Mouse (Mus musculus) intestine, embryonic 16.5 days (tissue): ENCODE data around the gene Immp2l. TPM values are rescaled to one million over a fixed set of nuclear protein-coding genes. Genes with fewer than 3 reads are reported as not detected.

Experiments used
- ATAC-seq: fragments of 200-750 bp; cut with Nextera tagmentation; 2 replicates; pipeline ENCODE4 v1.8.0; 2017; ENCODE audit warnings: moderate TSS enrichment, moderate library complexity
- H3K27ac ChIP-seq: fragments of 300-500 bp; sonication (generic); 2 replicates; pipeline ENCODE4 v1.5.1; 2014; ENCODE audit warnings: mild to moderate bottlenecking, low read length
- H3K27me3 ChIP-seq: fragments of 300-500 bp; sonication (generic); replicated peaks from 2 replicates; pipeline ENCODE4 v1.6.1; 2014; ENCODE audit warnings: low read length, control low read depth, mixed read lengths; ENCODE audit not compliant: control insufficient read depth, insufficient read depth
- H3K36me3 ChIP-seq: fragments of 300-500 bp; sonication (generic); 2 replicates; pipeline ENCODE4 v1.6.1; 2014; ENCODE audit warnings: low read length, control low read depth; ENCODE audit not compliant: control insufficient read depth, insufficient read depth
- H3K4me1 ChIP-seq: fragments of 300-500 bp; sonication (generic); 2 replicates; pipeline ENCODE4 v1.6.1; 2014; ENCODE audit warnings: low read length, control low read depth, mixed read lengths; ENCODE audit not compliant: control insufficient read depth, insufficient read depth
- H3K4me2 ChIP-seq: fragments of 300-500 bp; sonication (generic); 2 replicates; pipeline ENCODE4 v1.6.1; 2014; ENCODE audit warnings: low read depth, low read length, control low read depth
- H3K4me3 ChIP-seq: fragments of 300-500 bp; sonication (generic); 2 replicates; pipeline ENCODE4 v1.5.1; 2014; ENCODE audit warnings: mild to moderate bottlenecking, low read length
- H3K9ac ChIP-seq: fragments of 300-500 bp; sonication (generic); 2 replicates; pipeline ENCODE4 v1.6.1; 2014; ENCODE audit warnings: low read depth, low read length
- H3K9me3 ChIP-seq: fragments of 300-500 bp; sonication (generic); 2 replicates; pipeline ENCODE4 v1.6.1; 2016; ENCODE audit warnings: low read length, control low read depth; ENCODE audit not compliant: control insufficient read depth
- WGBS: fragments of 180-500 bp; shearing (Covaris S2); extraction: QIAGEN DNeasy Blood & Tissue Kit; methylation state at CpG from one replicate; pipeline ENCODE4 v1.1.7; 2014; 5-methylcytosine and 5-hydroxymethylcytosine counted together
- polyA plus RNA-seq: library from polyadenylated mRNA; unstranded; fragments of >200 nt; fragmentation: Nextera tagmentation; extraction: Ambion mirVana; gene quantifications from 2 replicates; pipeline ENCODE4 v1.2.1, GENCODE M21; 2015

The Immp2l gene
- polyA plus RNA-seq, 1 experiment from 2014 or later: 36.8 TPM

GRCm38 (mm10) chr12:41084370-41085089 is 60.6 kb downstream of the Immp2l start:
- H3K27me3 ChIP-seq: no peaks in the 10 kb centered on the region
- 63% methylated on average over 2 of the region's 2 CpGs for WGBS
- no peak overlapping the region for H3K4me2 ChIP-seq
- no peak overlapping the region for H3K9ac ChIP-seq
- ATAC-seq: peak; percentile 73
- peaks cover 6% of the 10 kb centered on the region; the same call in 1 of the 2 replicates for H3K4me1 ChIP-seq
- H3K27ac ChIP-seq: peak overlapping the region; percentile 71
- no peaks in the 10 kb centered on the region for H3K9me3 ChIP-seq
- H3K4me3 ChIP-seq: no peak overlapping the region
- 0 out of 2 replicates have a peak, but pooled peaks cover 3% of the 10 kb centered on the region for H3K36me3 ChIP-seq

GRCm38 (mm10) chr12:41089931-41090366 is 66.1 kb downstream of the Immp2l start:
- Histone ChIP-seq H3K36me3 (no peaks in the 10 kb centered on the region), H3K27me3 (no peaks in the 10 kb centered on the region), H3K4me3 (no peak overlapping the region), H3K27ac (no peak overlapping the region), H3K9ac (no peak overlapping the region), H3K4me1 (no peaks in the 10 kb centered on the region; the same call in 1 of the 2 replicates), H3K9me3 (no peaks in the 10 kb centered on the region), H3K4me2 (no peak overlapping the region)
- WGBS: 74% methylated on average over 5 of the region's 5 CpGs
- ATAC-seq: peak; percentile 82

- Histone ChIP-seq H3K9me3 (no peaks in the 10 kb centered on the region), H3K4me1 (no peaks in the 10 kb centered on the region; the same call in 1 of the 2 replicates), H3K36me3 (no peaks in the 10 kb centered on the region), H3K27ac (no peak overlapping the region), H3K4me3 (no peak overlapping the region), H3K4me2 (no peak overlapping the region), H3K9ac (no peak overlapping the region), H3K27me3 (no peaks in the 10 kb centered on the region)
- WGBS: 81% methylated on average over 2 of the region's 2 CpGs
- ATAC-seq: no peak
Observed at GRCm38 (mm10) chr12:41090771-41091170, 66.9 kb downstream of the Immp2l start.

DNA sequence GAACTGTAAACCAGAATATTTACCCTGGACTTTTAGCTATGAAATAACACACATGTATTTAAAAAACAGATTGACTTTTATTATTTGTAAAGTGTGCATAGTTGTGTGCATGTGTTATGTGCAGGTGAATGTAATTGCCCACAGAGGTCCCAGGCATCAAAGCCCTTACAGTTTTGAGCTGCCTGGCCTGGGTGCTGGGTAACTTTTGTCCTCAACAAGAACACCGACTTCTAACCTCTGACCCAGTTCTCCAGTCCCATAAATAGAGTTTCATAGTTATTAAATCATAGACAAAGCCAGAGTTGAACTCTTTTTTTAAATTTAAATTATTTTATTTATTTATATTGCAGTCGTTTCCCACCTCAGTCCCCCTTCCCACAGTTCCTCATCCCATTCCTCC is 67.4 kb downstream of the Immp2l start:
- H3K9me3 ChIP-seq: no peaks in the 10 kb centered on the region
- H3K27me3 ChIP-seq: no peaks in the 10 kb centered on the region
- H3K27ac ChIP-seq: no peak overlapping the region
- H3K4me3 ChIP-seq: no peak overlapping the region
- no peak overlapping the region for H3K9ac ChIP-seq
- ATAC-seq: no peak
- no peaks in the 10 kb centered on the region for H3K4me1 ChIP-seq
- H3K36me3 ChIP-seq: no peaks in the 10 kb centered on the region
- WGBS: 68% methylated on average over 2 of the region's 2 CpGs
- no peak overlapping the region for H3K4me2 ChIP-seq

- Histone ChIP-seq H3K9me3 (no peaks in the 10 kb centered on the region), H3K9ac (no peak overlapping the region), H3K36me3 (no peaks in the 10 kb centered on the region), H3K27me3 (no peaks in the 10 kb centered on the region), H3K27ac (no peak overlapping the region), H3K4me1 (no peaks in the 10 kb centered on the region), H3K4me3 (no peak overlapping the region), H3K4me2 (no peak overlapping the region)
- no peak for ATAC-seq
- WGBS: 47% methylated on average over 4 of the region's 4 CpGs
Observed at GRCm38 (mm10) chr12:41096045-41096444, 72.2 kb downstream of the Immp2l start.

DNA sequence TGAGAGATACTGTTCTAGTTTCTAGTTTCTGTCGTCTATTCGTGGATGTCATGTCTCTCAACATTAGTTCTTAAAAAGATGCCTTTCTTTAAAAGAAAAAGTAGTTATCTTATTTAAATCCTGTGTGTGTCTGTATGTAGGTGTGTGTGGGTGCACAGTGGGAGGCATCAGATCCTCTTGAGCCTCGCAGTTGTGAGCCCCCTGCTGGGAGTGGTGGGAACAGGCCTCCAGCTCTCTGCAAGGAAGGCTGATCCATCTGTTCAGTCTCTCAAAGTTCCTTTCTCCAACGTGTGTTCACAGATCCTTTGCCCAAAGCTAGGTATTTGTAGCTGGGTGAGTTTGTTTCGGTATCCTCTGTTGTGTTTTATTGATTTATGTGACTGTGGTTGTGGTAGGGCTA is 73.5 kb downstream of the Immp2l start:
- Histone ChIP-seq H3K4me1 (no peaks in the 10 kb centered on the region), H3K27ac (no peak overlapping the region), H3K9me3 (no peaks in the 10 kb centered on the region), H3K9ac (no peak overlapping the region), H3K4me2 (no peak overlapping the region), H3K4me3 (no peak overlapping the region), H3K27me3 (no peaks in the 10 kb centered on the region), H3K36me3 (no peaks in the 10 kb centered on the region)
- peak; percentile 66; the same call in 1 of the 2 replicates for ATAC-seq
- 48% methylated on average over 5 of the region's 5 CpGs for WGBS

- Histone ChIP-seq H3K4me3 (no peak overlapping the region), H3K4me2 (no peak overlapping the region), H3K27me3 (no peaks in the 10 kb centered on the region), H3K36me3 (no peaks in the 10 kb centered on the region), H3K4me1 (no peaks in the 10 kb centered on the region), H3K9me3 (no peaks in the 10 kb centered on the region), H3K27ac (no peak overlapping the region), H3K9ac (no peak overlapping the region)
- 51% methylated on average over 2 of the region's 2 CpGs for WGBS
- ATAC-seq: no peak
Observed at GRCm38 (mm10) chr12:41109011-41109410, 85.1 kb downstream of the Immp2l start.

DNA sequence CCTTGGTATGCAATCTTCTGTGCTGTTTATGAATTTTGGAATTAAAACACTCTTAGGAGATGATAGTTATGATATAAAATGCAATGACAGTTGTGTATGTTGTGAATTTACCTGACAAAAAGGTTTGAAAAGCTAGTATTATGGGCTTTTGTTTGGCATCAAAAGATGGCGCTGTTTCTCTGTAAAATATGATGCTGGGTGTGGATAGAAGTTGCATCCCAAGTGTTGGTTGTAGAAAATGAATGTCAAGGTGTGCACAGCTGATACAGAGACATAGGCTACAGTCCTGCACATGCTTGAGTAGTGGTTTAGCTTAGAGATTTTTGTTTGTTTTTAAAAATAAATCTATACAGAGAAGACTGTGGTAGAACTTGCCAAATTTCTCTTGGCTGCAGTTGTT is 87.6 kb downstream of the Immp2l start:
- H3K36me3 ChIP-seq: no peaks in the 10 kb centered on the region
- WGBS: 38% methylated on average over 1 of the region's 1 CpGs
- no peak overlapping the region for H3K27ac ChIP-seq
- H3K4me3 ChIP-seq: no peak overlapping the region
- no peaks in the 10 kb centered on the region for H3K9me3 ChIP-seq
- no peak overlapping the region for H3K9ac ChIP-seq
- H3K27me3 ChIP-seq: no peaks in the 10 kb centered on the region
- ATAC-seq: no peak
- H3K4me1 ChIP-seq: no peaks in the 10 kb centered on the region
- H3K4me2 ChIP-seq: no peak overlapping the region

- no peak overlapping the region for H3K4me3 ChIP-seq
- 56% methylated on average over 6 of the region's 6 CpGs for WGBS
- no peak for ATAC-seq
- no peaks in the 10 kb centered on the region for H3K36me3 ChIP-seq
- H3K4me1 ChIP-seq: no peaks in the 10 kb centered on the region
- no peaks in the 10 kb centered on the region for H3K9me3 ChIP-seq
- H3K9ac ChIP-seq: no peak overlapping the region
- H3K4me2 ChIP-seq: no peak overlapping the region
- H3K27me3 ChIP-seq: no peaks in the 10 kb centered on the region
- H3K27ac ChIP-seq: no peak overlapping the region
Observed at GRCm38 (mm10) chr12:41112137-41112536, 88.2 kb downstream of the Immp2l start.

- ATAC-seq: no peak
- Histone ChIP-seq H3K27me3 (no peaks in the 10 kb centered on the region), H3K36me3 (no peaks in the 10 kb centered on the region), H3K9me3 (no peaks in the 10 kb centered on the region), H3K27ac (no peak overlapping the region), H3K4me3 (no peak overlapping the region), H3K4me2 (no peak overlapping the region), H3K9ac (no peak overlapping the region), H3K4me1 (no peaks in the 10 kb centered on the region)
Observed at GRCm38 (mm10) chr12:41118358-41118757, 94.5 kb downstream of the Immp2l start.
